Mouse (Mus musculus) hindbrain, postnatal 0 days (tissue): Measurements from ENCODE around the gene Fancl. TPM values are rescaled to one million over a fixed set of nuclear protein-coding genes. Genes with fewer than 3 reads are reported as not detected.

Source experiments
- ATAC-seq: fragments of 200-750 bp; cut with Nextera tagmentation; 2 replicates; pipeline ENCODE4 v1.8.0; 2017; ENCODE audit warnings: mild to moderate bottlenecking, moderate TSS enrichment, moderate library complexity
- DNase-seq: peaks from one replicate; pipeline ENCODE4 v3.0.0-alpha.2; 2015; ENCODE audit warnings: low spot score
- H3K27ac ChIP-seq: fragments of 300-500 bp; sonication (generic); 2 replicates; pipeline ENCODE4 v1.5.1; 2014; ENCODE audit warnings: mild to moderate bottlenecking
- H3K27me3 ChIP-seq: fragments of 300-500 bp; sonication (generic); 2 replicates; pipeline ENCODE4 v1.6.1; 2014; ENCODE audit warnings: low read length, mixed read lengths; ENCODE audit not compliant: insufficient read depth
- H3K36me3 ChIP-seq: fragments of 300-500 bp; sonication (generic); 2 replicates; pipeline ENCODE4 v1.6.1; 2014; ENCODE audit warnings: low read length, mixed read lengths; ENCODE audit not compliant: insufficient read depth
- H3K4me1 ChIP-seq: fragments of 300-500 bp; sonication (generic); 2 replicates; pipeline ENCODE4 v1.6.1; 2014; ENCODE audit warnings: antibody characterized with exemption, low read length, mixed read lengths; ENCODE audit not compliant: insufficient read depth
- H3K4me2 ChIP-seq: fragments of 300-500 bp; sonication (generic); 2 replicates; pipeline ENCODE4 v1.6.1; 2014; ENCODE audit warnings: low read depth, mild to moderate bottlenecking, low read length, moderate library complexity, mixed read lengths
- H3K4me3 ChIP-seq: fragments of 300-500 bp; sonication (generic); 2 replicates; pipeline ENCODE4 v1.5.1; 2014; ENCODE audit warnings: low read length
- H3K9ac ChIP-seq: fragments of 300-500 bp; sonication (generic); replicated peaks from 2 replicates; pipeline ENCODE4 v1.6.1; 2014; ENCODE audit warnings: mild to moderate bottlenecking, low read length, moderate library complexity, mixed read lengths
- H3K9me3 ChIP-seq: fragments of 300-500 bp; sonication (generic); 2 replicates; pipeline ENCODE4 v1.6.1; 2016; ENCODE audit warnings: low read length, mixed read lengths
- CTCF ChIP-seq: IDR thresholded peaks from 2 replicates; pipeline ENCODE4 v1.5.1; 2016; ENCODE audit warnings: antibody characterized with exemption, control low read depth, low read depth
- WGBS: fragments of 180-500 bp; shearing (Covaris S2); extraction: QIAGEN DNeasy Blood & Tissue Kit; methylation state at CpG from one replicate; pipeline ENCODE4 v1.1.7; 2014; 5-methylcytosine and 5-hydroxymethylcytosine counted together
- polyA plus RNA-seq: library from polyadenylated mRNA; unstranded; fragments of >200 nt; fragmentation: Nextera tagmentation; extraction: Ambion mirVana; gene quantifications from 2 replicates; pipeline ENCODE4 v1.2.1, GENCODE M21; 2015
- total RNA-seq: library from RNA; depleted of rRNA; stranded (reverse); fragments of >200 nt; gene quantifications from 2 replicates; pipeline ENCODE4 v1.2.3, GENCODE M21; 2014; rRNA removed

Fancl gene
- total and polyA plus RNA-seq, 2 experiments from 2014 or later: 6.3 to 16.3 TPM

DNA sequence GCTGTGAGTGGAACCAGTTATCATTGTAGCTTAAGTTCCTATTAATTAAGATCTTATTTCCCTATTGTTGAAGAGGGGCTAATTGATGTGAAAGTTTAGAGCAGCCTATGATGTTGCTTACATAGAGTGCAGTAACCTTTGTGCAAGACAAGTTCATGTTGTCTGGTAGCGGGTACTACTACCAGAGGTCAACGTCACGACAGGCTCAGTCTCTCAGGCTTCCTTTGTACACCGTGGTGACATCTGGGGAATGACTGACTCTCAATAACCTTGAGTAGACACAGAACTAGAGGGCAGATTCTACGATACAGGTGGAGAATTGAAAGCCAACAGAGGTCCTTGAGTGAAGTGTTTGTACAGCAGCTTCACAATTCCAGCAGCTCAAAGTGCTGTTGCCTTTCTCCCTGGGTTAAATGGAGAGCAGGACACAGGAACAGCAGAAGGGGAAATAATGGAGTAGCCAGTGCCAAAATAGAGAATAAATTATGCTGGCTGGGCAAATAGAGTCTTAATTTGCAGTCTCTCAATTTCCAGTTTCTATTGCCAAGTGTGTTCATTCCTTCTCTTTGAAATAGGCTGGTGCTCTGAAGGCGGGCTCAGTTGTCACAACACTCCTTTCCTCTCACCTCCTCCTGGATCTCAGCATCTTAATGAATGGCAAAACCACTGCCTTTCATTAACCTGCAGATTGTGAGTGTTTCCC lies 91.3 kb downstream of the Fancl start:
- H3K9me3 ChIP-seq: no peaks in the 10 kb centered on the region
- H3K36me3 ChIP-seq: no peaks in the 10 kb centered on the region
- H3K27me3 ChIP-seq: no peaks in the 10 kb centered on the region
- WGBS: 83% methylated on average over 6 of the region's 6 CpGs
- H3K4me2 ChIP-seq: no peak overlapping the region
- no peaks in the 10 kb centered on the region for H3K4me1 ChIP-seq
- TF ChIP-seq CTCF: no peak
- H3K4me3 ChIP-seq: no peak overlapping the region
- H3K9ac ChIP-seq: no peak overlapping the region
- ATAC-seq: no peak
- no peak overlapping the region for H3K27ac ChIP-seq
- DNase-seq: no peak

DNA sequence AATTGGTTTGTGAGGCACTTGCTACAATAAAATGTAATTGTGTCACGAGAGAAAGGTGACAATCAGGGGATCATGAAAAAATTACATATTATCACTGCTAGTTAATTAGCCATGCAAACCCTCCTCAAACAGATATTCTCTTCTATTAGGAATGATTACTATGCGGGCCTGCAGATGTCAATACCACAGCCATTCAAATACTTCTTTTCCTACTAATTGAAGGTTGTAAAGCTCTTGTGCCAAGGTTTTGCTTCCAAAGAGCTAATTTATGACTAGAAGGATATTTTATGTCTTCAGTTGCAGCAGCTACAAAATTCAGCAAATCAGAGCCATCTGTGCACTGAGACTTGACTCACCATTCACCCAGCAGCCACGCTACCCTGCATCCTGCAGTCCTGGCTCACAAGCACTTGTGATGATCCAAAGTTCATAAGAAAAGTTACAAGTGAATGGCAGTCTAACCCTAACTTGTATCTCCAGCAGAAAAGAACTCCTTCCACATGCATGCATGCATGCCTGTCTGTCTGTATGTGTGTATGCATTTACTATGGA lies 95.8 kb downstream of the Fancl start:
- ATAC-seq (no peak), DNase-seq (no peak)
- TF ChIP-seq CTCF: no peak
- Histone ChIP-seq H3K4me2 (no peak overlapping the region), H3K4me1 (no peaks in the 10 kb centered on the region), H3K4me3 (no peak overlapping the region), H3K27me3 (no peaks in the 10 kb centered on the region), H3K27ac (no peak overlapping the region), H3K36me3 (no peaks in the 10 kb centered on the region), H3K9ac (no peak overlapping the region), H3K9me3 (no peaks in the 10 kb centered on the region)
- WGBS: 76% methylated on average over 3 of the region's 3 CpGs

DNA sequence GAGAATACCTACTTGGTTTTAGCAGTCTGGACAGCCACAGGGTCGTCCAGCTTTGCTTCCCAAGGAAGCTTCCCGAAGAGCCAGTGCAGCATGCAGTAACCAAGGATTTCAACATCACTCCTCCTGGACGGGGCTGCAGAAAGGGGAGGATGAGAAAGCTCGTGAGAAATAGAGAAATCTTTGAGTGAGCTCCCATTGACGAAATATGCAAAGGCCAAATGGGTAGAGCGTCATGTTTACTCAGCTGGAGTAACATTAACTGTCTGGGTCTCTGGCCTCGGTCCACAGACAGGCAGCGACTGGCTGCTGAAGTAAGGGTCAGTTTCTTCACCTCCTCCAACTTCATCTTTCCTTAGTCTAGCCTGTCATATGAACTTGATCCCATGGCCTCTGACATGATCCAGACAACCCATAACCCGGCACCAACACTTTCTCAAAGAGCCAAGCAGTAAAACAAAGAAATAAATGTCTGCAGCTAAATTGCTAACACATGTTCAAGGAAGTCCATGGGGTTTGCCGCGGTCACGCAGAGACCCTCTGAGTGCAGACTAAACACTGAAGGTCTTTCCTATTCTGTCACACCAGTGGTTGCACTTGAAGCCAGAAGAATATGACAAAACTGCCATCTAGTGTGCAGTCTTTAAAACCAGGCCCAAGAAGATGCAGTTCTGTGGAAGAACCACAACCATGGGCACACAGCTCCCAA lies 104.0 kb downstream of the Fancl start:
- 65% methylated on average over 12 of the region's 12 CpGs for WGBS
- H3K4me3 ChIP-seq: no peak overlapping the region
- no peaks in the 10 kb centered on the region for H3K9me3 ChIP-seq

DNA sequence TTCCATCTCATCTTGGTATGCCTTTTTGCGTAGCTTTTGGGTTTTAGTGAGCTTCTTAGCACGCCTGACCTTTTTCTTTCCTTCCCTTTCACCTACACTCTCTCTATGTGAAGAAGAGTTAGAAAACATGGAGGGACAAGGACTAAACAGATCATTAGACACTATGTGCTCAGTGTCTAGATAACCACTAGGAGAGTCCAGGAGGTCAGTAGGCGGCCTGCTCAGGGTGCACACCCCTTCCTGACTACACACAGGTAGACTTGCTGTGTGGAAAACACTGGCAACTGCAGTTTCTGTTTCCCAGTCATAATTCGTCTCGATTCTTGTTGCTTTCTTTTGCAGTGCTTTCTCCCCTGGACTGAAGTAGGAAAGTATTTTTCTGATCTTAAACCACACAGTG lies 110.0 kb downstream of the Fancl start:
- no peak for ATAC-seq
- Histone ChIP-seq H3K4me2 (no peak overlapping the region), H3K4me1 (no peaks in the 10 kb centered on the region), H3K27ac (no peak overlapping the region), H3K9ac (no peak overlapping the region), H3K4me3 (no peak overlapping the region), H3K27me3 (no peaks in the 10 kb centered on the region), H3K36me3 (no peaks in the 10 kb centered on the region), H3K9me3 (no peaks in the 10 kb centered on the region)
- WGBS: 86% methylated on average over 5 of the region's 5 CpGs
- DNase-seq: no peak
- TF ChIP-seq CTCF: no peak

More for the DNA sequence above, 104.0 kb downstream of the Fancl start:
- Histone ChIP-seq H3K4me1 (no peaks in the 10 kb centered on the region), H3K4me2 (no peak overlapping the region), H3K36me3 (no peaks in the 10 kb centered on the region), H3K27ac (no peak overlapping the region), H3K27me3 (no peaks in the 10 kb centered on the region), H3K9ac (no peak overlapping the region)
- TF ChIP-seq CTCF: peak; percentile 76
- ATAC-seq (peak; percentile 72), DNase-seq (peak; percentile 79)

DNA sequence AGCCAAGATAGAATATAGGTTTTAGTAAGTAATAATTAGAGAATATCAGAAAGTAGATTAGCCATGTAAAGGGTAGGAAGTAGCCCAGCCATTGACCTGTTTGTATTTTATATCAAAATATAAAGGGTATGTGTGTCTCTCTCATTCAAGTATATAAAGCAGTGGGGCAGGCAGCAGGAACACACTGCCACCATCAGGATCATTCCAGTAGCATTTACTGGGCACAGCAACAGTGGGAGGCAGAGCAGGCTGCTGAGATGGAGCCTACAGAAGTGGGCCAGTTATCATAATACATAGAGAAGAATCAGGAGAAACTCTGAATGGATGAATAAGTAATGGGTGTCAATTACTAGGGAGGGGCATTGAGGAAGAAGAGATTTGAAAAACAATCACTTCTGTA lies 127.7 kb downstream of the Fancl start:
- Histone ChIP-seq H3K4me3 (no peak overlapping the region), H3K4me1 (no peaks in the 10 kb centered on the region), H3K36me3 (no peaks in the 10 kb centered on the region), H3K9me3 (no peaks in the 10 kb centered on the region), H3K27me3 (no peaks in the 10 kb centered on the region), H3K4me2 (no peak overlapping the region), H3K9ac (no peak overlapping the region), H3K27ac (no peak overlapping the region)
- no peak for DNase-seq
- no peak for ATAC-seq
- TF ChIP-seq CTCF: peak; percentile 41

DNA sequence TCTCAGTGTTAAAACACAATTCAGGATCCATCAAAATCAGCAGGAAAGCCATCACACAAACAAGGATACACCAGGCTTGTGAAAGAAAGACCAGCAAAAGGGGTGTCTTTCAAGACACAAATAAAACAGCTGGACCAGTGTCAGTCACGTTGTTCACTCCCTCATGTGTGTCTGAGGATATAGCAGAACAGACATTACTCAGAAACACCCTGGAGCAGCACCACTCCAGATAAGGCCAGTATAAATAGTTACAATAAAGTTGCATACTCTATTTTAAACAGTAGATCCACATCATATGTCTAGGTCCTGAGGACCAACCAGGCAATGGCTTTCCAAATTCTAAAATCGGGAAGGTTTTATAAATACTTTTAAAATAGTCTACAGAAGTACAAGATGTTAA lies 130.2 kb downstream of the Fancl start:
- 61% methylated on average over 2 of the region's 2 CpGs for WGBS
- no peak overlapping the region for H3K9ac ChIP-seq
- no peak for DNase-seq
- H3K27ac ChIP-seq: no peak overlapping the region
- ATAC-seq: no peak
- H3K4me3 ChIP-seq: no peak overlapping the region
- no peaks in the 10 kb centered on the region for H3K27me3 ChIP-seq
- H3K4me1 ChIP-seq: no peaks in the 10 kb centered on the region
- TF ChIP-seq CTCF: no peak
- no peaks in the 10 kb centered on the region for H3K36me3 ChIP-seq
- H3K4me2 ChIP-seq: no peak overlapping the region
- no peaks in the 10 kb centered on the region for H3K9me3 ChIP-seq

DNA sequence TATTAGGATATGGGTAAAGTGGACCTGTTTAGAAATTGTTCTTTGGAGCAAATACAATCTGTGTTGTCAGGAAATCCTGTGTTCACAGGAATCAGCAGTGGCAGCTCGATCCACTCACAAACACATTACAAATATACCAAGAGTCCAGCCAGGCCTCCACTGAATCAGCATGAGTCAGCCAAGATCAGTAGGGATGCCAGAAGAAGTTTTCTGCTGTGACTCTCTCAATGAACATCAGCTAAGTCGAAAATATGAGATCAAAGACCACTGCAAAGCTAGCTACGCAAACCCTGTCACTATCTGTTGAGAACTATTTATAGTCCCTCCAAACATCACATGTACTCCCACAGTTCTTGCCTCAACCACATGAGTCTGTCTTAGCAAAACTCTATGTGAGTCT lies 133.1 kb downstream of the Fancl start:
- no peaks in the 10 kb centered on the region for H3K9me3 ChIP-seq
- ATAC-seq: no peak
- WGBS: 89% methylated on average over 3 of the region's 3 CpGs

More for the DNA sequence above, 133.1 kb downstream of the Fancl start:
- no peaks in the 10 kb centered on the region for H3K27me3 ChIP-seq
- no peaks in the 10 kb centered on the region for H3K4me1 ChIP-seq
- no peak for DNase-seq
- no peak for TF ChIP-seq CTCF
- no peak overlapping the region for H3K9ac ChIP-seq
- no peaks in the 10 kb centered on the region for H3K36me3 ChIP-seq
- H3K4me2 ChIP-seq: no peak overlapping the region
- no peak overlapping the region for H3K27ac ChIP-seq
- no peak overlapping the region for H3K4me3 ChIP-seq

Other genes with a start within 250 kb of the Fancl start
- 2.5 and 5.4 TPM in 2 replicates for gene 5730522E02Rik, start 175.4 kb upstream of the Fancl start, total RNA-seq
- gene 5730522E02Rik, start 175.4 kb upstream of the Fancl start, polyA plus RNA-seq: 11.6 and 12.4 TPM in 2 replicates
- gene Gm6899, start 207.1 kb downstream of the Fancl start, total RNA-seq: not detected in 2 replicates
- gene Gm6899, start 207.1 kb downstream of the Fancl start, polyA plus RNA-seq: 0.35 TPM in 1 of 2 replicates, not detected in the other
- 0.25 and 0.58 TPM in 2 replicates for gene Vrk2, start 207.9 kb downstream of the Fancl start, total RNA-seq
- 2.9 and 3.4 TPM in 2 replicates for gene Vrk2, start 207.9 kb downstream of the Fancl start, polyA plus RNA-seq